Mouse (Mus musculus) CH12.LX (cell line): ENCODE results near the gene Hist1h3f.
A peak's percentile ranks its signal among the peaks of the same experiment; 100 is the strongest.

ENCODE experiments used
- CHD1 ChIP-seq: IDR thresholded peaks from 2 replicates; pipeline ENCODE4 v1.6.1; 2012; ENCODE audit warnings: low read depth, low read length, improper control_type of control experiment, inconsistent platforms
- SMC3 ChIP-seq: IDR thresholded peaks from 2 replicates; pipeline ENCODE4 v1.6.1; 2011; ENCODE audit warnings: low read depth, low read length, improper control_type of control experiment

- TF ChIP-seq CHD1, result peak; percentile 96
- no peak; the same call in 1 of the 2 replicates for TF ChIP-seq SMC3
These were observed 12.7 kb upstream of the Hist1h3f start, which contains the start of gene Hist1h4h for GRCm38 (mm10) chr13:23530901-23531875.
